ENCODE assay signal across 28 mouse cellular contexts in genomic region chr2:143193165-143193551, GRCm38 (mm10).
DNase-seq lines count a peak whose midpoint lies in the region; ATAC-seq lines count a peak whose summit lies in the region.
"Had no signal": no experiment of that assay in that cellular context is flagged by ENCODE, and none has a peak within 500 bp of the region (broad histone marks: within the 10 kb centered on the region; RNA-seq: fewer than 3 reads in every experiment).

No protein-coding gene starts in this region.

- no peak overlapping the region for H3K9ac ChIP-seq in forebrain, embryonic 16.5 days (replicated peaks; ENCODE audit: low read depth, low read length)
- H3K9ac ChIP-seq in neural tube, embryonic 13.5 days: no peak overlapping the region
- H3K9ac ChIP-seq in midbrain, embryonic 14.5 days (replicated peaks; ENCODE audit: low read length): no peak overlapping the region
- H3K9ac ChIP-seq: heart, embryonic 13.5 days; limb, embryonic 12.5 days; liver, embryonic 15.5 days; lung, embryonic 14.5 days had no signal

- no peaks in the 10 kb centered on the region for H3K36me3 ChIP-seq in forebrain, embryonic 16.5 days (ENCODE audit: control insufficient read depth, insufficient read depth)
- H3K36me3 ChIP-seq in forebrain, embryonic 10.5 days (replicated peaks): no peaks in the 10 kb centered on the region
- H3K36me3 ChIP-seq in neural tube, embryonic 13.5 days: no peaks in the 10 kb centered on the region
- H3K36me3 ChIP-seq in midbrain, embryonic 14.5 days (ENCODE audit: control insufficient read depth, insufficient read depth, low read length): no peaks in the 10 kb centered on the region
- H3K36me3 ChIP-seq: heart, embryonic 13.5 days; limb, embryonic 12.5 days; liver, embryonic 15.5 days had no signal

- no peak overlapping the region for H3K4me3 ChIP-seq in forebrain, embryonic 16.5 days (replicated peaks; ENCODE audit: low read length)
- no peak overlapping the region for H3K4me3 ChIP-seq in forebrain, embryonic 10.5 days
- H3K4me3 ChIP-seq in neural tube, embryonic 13.5 days: no peak overlapping the region
- H3K4me3 ChIP-seq in midbrain, embryonic 14.5 days (replicated peaks; ENCODE audit: low read depth, low read length): no peak overlapping the region
- H3K4me3 ChIP-seq: gastrocnemius, adult 2 months; heart, adult 2 months; heart, embryonic 13.5 days; limb, embryonic 12.5 days; liver, embryonic 15.5 days had no signal

- H3K4me2 ChIP-seq in forebrain, embryonic 16.5 days (ENCODE audit: low read length): no peak overlapping the region
- H3K4me2 ChIP-seq in neural tube, embryonic 13.5 days: no peak overlapping the region
- H3K4me2 ChIP-seq in midbrain, embryonic 14.5 days (ENCODE audit: low read length): peak overlapping the region; percentile 21
- H3K4me2 ChIP-seq: heart, embryonic 13.5 days; limb, embryonic 12.5 days; liver, embryonic 15.5 days; lung, embryonic 14.5 days had no signal

- no peaks in the 10 kb centered on the region for H3K27me3 ChIP-seq in forebrain, embryonic 16.5 days (replicated peaks; ENCODE audit: control insufficient read depth, insufficient read depth, low read length)
- H3K27me3 ChIP-seq in forebrain, embryonic 10.5 days (ENCODE audit: poor library complexity, severe bottlenecking): no peaks in the 10 kb centered on the region
- no peaks in the 10 kb centered on the region for H3K27me3 ChIP-seq in neural tube, embryonic 13.5 days
- no peaks in the 10 kb centered on the region for H3K27me3 ChIP-seq in midbrain, embryonic 14.5 days (ENCODE audit: control insufficient read depth, insufficient read depth, low read length)
- H3K27me3 ChIP-seq: heart, embryonic 13.5 days; limb, embryonic 12.5 days; liver, embryonic 15.5 days had no signal

- H3K9me3 ChIP-seq in forebrain, embryonic 16.5 days (ENCODE audit: control insufficient read depth, low read length): no peaks in the 10 kb centered on the region
- H3K9me3 ChIP-seq in forebrain, embryonic 10.5 days: no peaks in the 10 kb centered on the region
- no peaks in the 10 kb centered on the region for H3K9me3 ChIP-seq in neural tube, embryonic 13.5 days
- no peaks in the 10 kb centered on the region for H3K9me3 ChIP-seq in midbrain, embryonic 14.5 days (ENCODE audit: control insufficient read depth, low read length)
- H3K9me3 ChIP-seq: heart, embryonic 13.5 days; limb, embryonic 12.5 days; liver, embryonic 15.5 days had no signal

- WGBS in forebrain, embryonic 16.5 days: 30% methylated on average over 5 of the region's 5 CpGs
- 36% methylated on average over 5 of the region's 5 CpGs for WGBS in forebrain, embryonic 10.5 days
- 40% methylated on average over 5 of the region's 5 CpGs for WGBS in neural tube, embryonic 13.5 days
- WGBS in midbrain, embryonic 14.5 days: 22% methylated on average over 5 of the region's 5 CpGs

- H3K4me1 ChIP-seq in forebrain, embryonic 16.5 days (replicated peaks; ENCODE audit: control insufficient read depth, insufficient read depth, low read length): peaks cover 5% of the 10 kb centered on the region
- peaks cover 9% of the 10 kb centered on the region for H3K4me1 ChIP-seq in forebrain, embryonic 10.5 days
- H3K4me1 ChIP-seq in neural tube, embryonic 13.5 days (replicated peaks): no peaks in the 10 kb centered on the region; the same call in 1 of the 2 replicates
- H3K4me1 ChIP-seq in midbrain, embryonic 14.5 days (ENCODE audit: control insufficient read depth, insufficient read depth, low read length): peaks cover 20% of the 10 kb centered on the region
- H3K4me1 ChIP-seq: heart, embryonic 13.5 days; limb, embryonic 12.5 days; liver, embryonic 15.5 days had no signal

- no peak for DNase-seq in forebrain, embryonic 10.5 days (ENCODE audit: extremely low spot score, low spot score)
- DNase-seq in neural tube, embryonic 10.5 days (ENCODE audit: extremely low spot score, low spot score): no peak
- DNase-seq in midbrain, embryonic 14.5 days: no peak
- no peak for DNase-seq in right cerebral cortex, adult 2 months (ENCODE audit: low spot score in 2 of 2)
- DNase-seq: adrenal gland, postnatal 10 days; cerebellum, adult 8-10 months; cerebellum, postnatal 25 days; gastrocnemius, adult 2 months; gastrocnemius, postnatal 36 days; heart, adult 2 months; heart, postnatal 10 days; kidney, adult 8-10 months; kidney, postnatal 4 days; layer of hippocampus, postnatal 36 days; lung, embryonic 14.5 days; lung, postnatal 14 days; spleen, adult 18-20 months; thymus, postnatal 14 days had no signal

- peak; percentile 21; the same call in 1 of the 2 replicates for ATAC-seq in forebrain, embryonic 16.5 days
- ATAC-seq in neural tube, embryonic 13.5 days (ENCODE audit: low read depth): no peak
- peak; percentile 12; the same call in 1 of the 2 replicates for ATAC-seq in midbrain, embryonic 14.5 days (ENCODE audit: low FRiP score, low TSS enrichment)
- ATAC-seq in inflammation-experienced regulatory T-cells, adult 6 months: no peak
- ATAC-seq in monocyte, adult 5-6 weeks (replicated peaks; ENCODE audit: insufficient number of reproducible peaks, low FRiP score, low TSS enrichment, poor library complexity, severe bottlenecking): no peak
- ATAC-seq: intestine, embryonic 16.5 days; Patski had no signal

- H3K27ac ChIP-seq in forebrain, embryonic 16.5 days (ENCODE audit: low read length): peak overlapping the region; percentile 59
- H3K27ac ChIP-seq in forebrain, embryonic 10.5 days: no peak overlapping the region
- peak overlapping the region; percentile 70 for H3K27ac ChIP-seq in neural tube, embryonic 13.5 days (replicated peaks)
- peak overlapping the region; percentile 85 for H3K27ac ChIP-seq in midbrain, embryonic 14.5 days (replicated peaks; ENCODE audit: low read depth, low read length)
- H3K27ac ChIP-seq: gastrocnemius, adult 2 months; heart, adult 2 months; heart, embryonic 13.5 days; kidney, postnatal 0 days; limb, embryonic 12.5 days; liver, embryonic 15.5 days had no signal

Comparison
In these comparisons a context has a peak if more than half of its experiments do, and no peak if none do; other contexts are left out.
1. ATAC-seq: peak in forebrain, embryonic 16.5 days (single experiment) and midbrain, embryonic 14.5 days (single experiment); none in neural tube, embryonic 13.5 days (single experiment), inflammation-experienced regulatory T-cells, adult 6 months (single experiment) and monocyte, adult 5-6 weeks (single experiment).